Mouse (Mus musculus): ENCODE measurements around the gene Kcmf1. TPM values are rescaled to one million over a fixed set of nuclear protein-coding genes. Genes with fewer than 3 reads are reported as not detected.

The Kcmf1 gene
- total and polyA plus RNA-seq, 2 experiments from 2014 or later = 52.1 to 93.7 TPM

GRCm38 (mm10) chr6:72800641-72801040, 99.1 kb downstream of the Kcmf1 start:
- WGBS = 37% methylated on average over 2 of the region's 2 CpGs
- no peak overlapping the region for H3K9ac ChIP-seq (replicated peaks; ENCODE audit: low read depth, low read length)
- H3K27me3 ChIP-seq (ENCODE audit: control insufficient read depth, insufficient read depth, low read length) = no peaks in the 10 kb centered on the region
- H3K4me3 ChIP-seq (ENCODE audit: low read depth, low read length) = no peak overlapping the region
- H3K4me2 ChIP-seq (ENCODE audit: low read depth, low read length) = no peak overlapping the region
- TF ChIP-seq EP300 (IDR thresholded peaks at IDR 0.05; ENCODE audit: low read depth) (no peak), CTCF (IDR thresholded peaks at IDR 0.05; ENCODE audit: low read depth) (no peak)
- no peaks in the 10 kb centered on the region for H3K36me3 ChIP-seq (replicated peaks; ENCODE audit: control insufficient read depth, insufficient read depth, low read length)
- H3K9me3 ChIP-seq (replicated peaks; ENCODE audit: control insufficient read depth, low read length) = no peaks in the 10 kb centered on the region
- DNase-seq (ENCODE audit: low spot score) (no peak), ATAC-seq (ENCODE audit: insufficient read depth, low read depth) (no peak)
- H3K27ac ChIP-seq (ENCODE audit: low read depth) = no peak overlapping the region
- no peaks in the 10 kb centered on the region for H3K4me1 ChIP-seq (ENCODE audit: control insufficient read depth, insufficient read depth)

- Histone ChIP-seq H3K4me2 (ENCODE audit: low read depth, low read length) (no peak overlapping the region), H3K4me1 (ENCODE audit: control insufficient read depth, insufficient read depth) (no peaks in the 10 kb centered on the region), H3K27me3 (ENCODE audit: control insufficient read depth, insufficient read depth, low read length) (no peaks in the 10 kb centered on the region), H3K9ac (replicated peaks; ENCODE audit: low read depth, low read length) (no peak overlapping the region), H3K4me3 (ENCODE audit: low read depth, low read length) (no peak overlapping the region), H3K27ac (ENCODE audit: low read depth) (no peak overlapping the region), H3K9me3 (replicated peaks; ENCODE audit: control insufficient read depth, low read length) (no peaks in the 10 kb centered on the region), H3K36me3 (replicated peaks; ENCODE audit: control insufficient read depth, insufficient read depth, low read length) (no peaks in the 10 kb centered on the region)
- DNase-seq (ENCODE audit: low spot score) = no peak
- TF ChIP-seq EP300 (IDR thresholded peaks at IDR 0.05; ENCODE audit: low read depth) (no peak), CTCF (IDR thresholded peaks at IDR 0.05; ENCODE audit: low read depth) (no peak)
- ATAC-seq (ENCODE audit: insufficient read depth, low read depth) = no peak
These were observed 102.0 kb downstream of the Kcmf1 start for GRCm38 (mm10) chr6:72797763-72798162.

GRCm38 (mm10) chr6:72795444-72795843, 104.3 kb downstream of the Kcmf1 start:
- Histone ChIP-seq H3K27ac (ENCODE audit: low read depth) (no peak overlapping the region), H3K27me3 (ENCODE audit: control insufficient read depth, insufficient read depth, low read length) (no peaks in the 10 kb centered on the region), H3K4me3 (ENCODE audit: low read depth, low read length) (no peak overlapping the region), H3K4me1 (ENCODE audit: control insufficient read depth, insufficient read depth) (no peaks in the 10 kb centered on the region), H3K9ac (replicated peaks; ENCODE audit: low read depth, low read length) (no peak overlapping the region), H3K9me3 (replicated peaks; ENCODE audit: control insufficient read depth, low read length) (no peaks in the 10 kb centered on the region), H3K36me3 (replicated peaks; ENCODE audit: control insufficient read depth, insufficient read depth, low read length) (no peaks in the 10 kb centered on the region), H3K4me2 (ENCODE audit: low read depth, low read length) (no peak overlapping the region)
- DNase-seq (ENCODE audit: low spot score) (no peak), ATAC-seq (ENCODE audit: insufficient read depth, low read depth) (no peak)
- no peak for TF ChIP-seq CTCF (IDR thresholded peaks at IDR 0.05; ENCODE audit: low read depth)
- TF ChIP-seq EP300 (IDR thresholded peaks at IDR 0.05; ENCODE audit: low read depth) = no peak
- WGBS = 55% methylated on average over 16 of the region's 16 CpGs

GRCm38 (mm10) chr6:72794870-72795269, 104.9 kb downstream of the Kcmf1 start:
- no peak overlapping the region for H3K27ac ChIP-seq (ENCODE audit: low read depth)
- H3K4me1 ChIP-seq (ENCODE audit: control insufficient read depth, insufficient read depth) = no peaks in the 10 kb centered on the region
- H3K4me2 ChIP-seq (ENCODE audit: low read depth, low read length) = no peak overlapping the region
- no peaks in the 10 kb centered on the region for H3K27me3 ChIP-seq (ENCODE audit: control insufficient read depth, insufficient read depth, low read length)
- H3K9ac ChIP-seq (replicated peaks; ENCODE audit: low read depth, low read length) = no peak overlapping the region
- no peaks in the 10 kb centered on the region for H3K36me3 ChIP-seq (replicated peaks; ENCODE audit: control insufficient read depth, insufficient read depth, low read length)
- no peak overlapping the region for H3K4me3 ChIP-seq (ENCODE audit: low read depth, low read length)
- TF ChIP-seq EP300 (IDR thresholded peaks at IDR 0.05; ENCODE audit: low read depth) (no peak), CTCF (IDR thresholded peaks at IDR 0.05; ENCODE audit: low read depth) (no peak)
- ATAC-seq (ENCODE audit: insufficient read depth, low read depth) = no peak
- no peaks in the 10 kb centered on the region for H3K9me3 ChIP-seq (replicated peaks; ENCODE audit: control insufficient read depth, low read length)
- no peak for DNase-seq (ENCODE audit: low spot score)
- WGBS = 59% methylated on average over 7 of the region's 7 CpGs

DNA sequence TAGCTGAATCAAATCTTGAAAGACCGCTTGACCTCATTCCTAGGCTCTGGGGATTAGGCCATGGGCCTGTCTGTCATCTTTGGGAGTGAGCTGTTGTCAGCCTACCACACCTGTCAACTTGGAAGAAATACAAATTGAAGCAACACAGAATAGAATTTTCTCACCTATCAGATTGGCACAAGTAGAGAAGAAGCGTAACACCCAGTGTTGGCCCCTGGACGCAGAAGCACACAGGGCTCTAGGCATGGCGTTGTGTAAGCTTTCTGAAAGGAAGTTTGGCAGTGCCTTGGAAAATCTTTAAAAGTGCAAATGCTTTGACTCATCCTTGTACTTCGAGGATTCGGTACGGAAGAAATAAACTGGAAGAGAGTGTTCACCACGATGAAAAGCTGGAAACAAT, 107.1 kb downstream of the Kcmf1 start:
- Histone ChIP-seq H3K9me3 (replicated peaks; ENCODE audit: control insufficient read depth, low read length) (no peaks in the 10 kb centered on the region), H3K4me3 (ENCODE audit: low read depth, low read length) (no peak overlapping the region), H3K27ac (ENCODE audit: low read depth) (no peak overlapping the region), H3K4me1 (ENCODE audit: control insufficient read depth, insufficient read depth) (0 out of 2 replicates have a peak, but pooled peaks cover 4% of the 10 kb centered on the region), H3K9ac (replicated peaks; ENCODE audit: low read depth, low read length) (no peak overlapping the region), H3K4me2 (ENCODE audit: low read depth, low read length) (no peak overlapping the region), H3K27me3 (ENCODE audit: control insufficient read depth, insufficient read depth, low read length) (no peaks in the 10 kb centered on the region), H3K36me3 (replicated peaks; ENCODE audit: control insufficient read depth, insufficient read depth, low read length) (no peaks in the 10 kb centered on the region)
- WGBS = 84% methylated on average over 8 of the region's 8 CpGs
- TF ChIP-seq EP300 (IDR thresholded peaks at IDR 0.05; ENCODE audit: low read depth) (no peak), CTCF (IDR thresholded peaks at IDR 0.05; ENCODE audit: low read depth) (no peak)
- DNase-seq (ENCODE audit: low spot score) (no peak), ATAC-seq (ENCODE audit: insufficient read depth, low read depth) (no peak)

Other genes with a start within 250 kb of the Kcmf1 start
- gene Tcf7l1, start 110.7 kb downstream of the Kcmf1 start, total RNA-seq (2014; rRNA removed; ENCODE audit: low replicate concordance) = 1.3 and 8.8 TPM in 2 replicates
- 9.0 and 9.2 TPM in 2 replicates for gene Tcf7l1, start 110.7 kb downstream of the Kcmf1 start, polyA plus RNA-seq (2015; fragmentation: Nextera tagmentation; extraction: Ambion mirVana)
- 43.7 and 63.7 TPM in 2 replicates for gene Tmsb10, start 58.8 kb upstream of the Kcmf1 start, total RNA-seq (2014; rRNA removed; ENCODE audit: low replicate concordance)
- gene Tmsb10, start 58.8 kb upstream of the Kcmf1 start, polyA plus RNA-seq (2015; fragmentation: Nextera tagmentation; extraction: Ambion mirVana) = 1,264 and 1,367 TPM in 2 replicates